Mouse (Mus musculus) naive thymus-derived CD4-positive, alpha-beta T cell, adult 2 months (primary cell): Measurements from ENCODE around the gene Foxo3.

Experiments used
- DNase-seq: peaks from one replicate; pipeline ENCODE4 v3.0.0-alpha.2; 2011; ENCODE audit warnings: low read depth

The Foxo3 gene

GRCm38 (mm10) chr10:42226176-42226575 is 50.4 kb downstream of the Foxo3 start:
- DNase-seq = peak; percentile 55

- no peak for DNase-seq
Measured at GRCm38 (mm10) chr10:42225184-42225935, 51.2 kb downstream of the Foxo3 start.

- no peak for DNase-seq
Measured at GRCm38 (mm10) chr10:42221996-42222395, 54.6 kb downstream of the Foxo3 start.

- no peak for DNase-seq
Measured at GRCm38 (mm10) chr10:42221136-42221891, 55.2 kb downstream of the Foxo3 start.

GRCm38 (mm10) chr10:42220418-42220952 is 56.1 kb downstream of the Foxo3 start:
- peak; percentile 36 for DNase-seq

GRCm38 (mm10) chr10:42211407-42211806 is 65.1 kb downstream of the Foxo3 start:
- no peak for DNase-seq

- DNase-seq = no peak
Measured at GRCm38 (mm10) chr10:42210641-42211040, 65.9 kb downstream of the Foxo3 start.

- DNase-seq = no peak
Measured at GRCm38 (mm10) chr10:42209809-42210208, 66.7 kb downstream of the Foxo3 start.

GRCm38 (mm10) chr10:42207612-42208011 is 68.9 kb downstream of the Foxo3 start:
- DNase-seq = no peak

GRCm38 (mm10) chr10:42204768-42205412 is 71.7 kb downstream of the Foxo3 start:
- no peak for DNase-seq

GRCm38 (mm10) chr10:42203321-42204155 is 73.0 kb downstream of the Foxo3 start:
- no peak for DNase-seq

GRCm38 (mm10) chr10:42202561-42202960 is 74.0 kb downstream of the Foxo3 start:
- no peak for DNase-seq

- no peak for DNase-seq
Measured at GRCm38 (mm10) chr10:42199472-42199871, 77.1 kb downstream of the Foxo3 start.

- DNase-seq = no peak
Measured at GRCm38 (mm10) chr10:42198682-42199081, 77.9 kb downstream of the Foxo3 start.

GRCm38 (mm10) chr10:42194784-42195183 is 81.8 kb downstream of the Foxo3 start:
- no peak for DNase-seq

- no peak for DNase-seq
Measured at GRCm38 (mm10) chr10:42193981-42194380, 82.6 kb downstream of the Foxo3 start.

- peak; percentile 26 for DNase-seq
Measured at GRCm38 (mm10) chr10:42192951-42193350, 83.6 kb downstream of the Foxo3 start.

- no peak for DNase-seq
Measured at GRCm38 (mm10) chr10:42189674-42190434, 86.7 kb downstream of the Foxo3 start.

GRCm38 (mm10) chr10:42189037-42189436 is 87.5 kb downstream of the Foxo3 start:
- DNase-seq = no peak

GRCm38 (mm10) chr10:42188091-42188490 is 88.5 kb downstream of the Foxo3 start:
- DNase-seq = no peak

- no peak for DNase-seq
Measured at GRCm38 (mm10) chr10:42186941-42187401, 89.6 kb downstream of the Foxo3 start.
